Mouse (Mus musculus) forebrain, embryonic 11.5 days (tissue): ENCODE measurements at regions not wholly inside any gene's neighbourhood (a gene's known extent, or its start where the extent isn't known, plus 50 kb on each side); places are given as distances from the start of the nearest gene placed in this dataset.

Source experiments
- ATAC-seq: fragments of 200-750 bp; cut with Nextera tagmentation; replicated peaks from 2 replicates; pipeline ENCODE4 v1.8.0; 2017; ENCODE audit warnings: moderate TSS enrichment; ENCODE audit not compliant: low FRiP score
- DNase-seq: peaks from one replicate; pipeline ENCODE4 v3.0.0-alpha.2; 2017; ENCODE audit warnings: low spot score
- H3K27ac ChIP-seq: fragments of 300-500 bp; sonication (generic); 2 replicates; pipeline ENCODE4 v1.5.1; 2014; ENCODE audit warnings: low read depth, low read length
- H3K27me3 ChIP-seq: fragments of 300-500 bp; sonication (generic); 2 replicates; pipeline ENCODE4 v1.6.1; 2014; ENCODE audit warnings: mild to moderate bottlenecking, low read length, mixed read lengths; ENCODE audit not compliant: control insufficient read depth, insufficient read depth
- H3K36me3 ChIP-seq: fragments of 300-500 bp; sonication (generic); 2 replicates; pipeline ENCODE4 v1.6.1; 2014; ENCODE audit warnings: mild to moderate bottlenecking, low read length, moderate library complexity, mixed read lengths; ENCODE audit not compliant: control insufficient read depth, insufficient read depth
- H3K4me1 ChIP-seq: fragments of 300-500 bp; sonication (generic); replicated peaks from 2 replicates; pipeline ENCODE4 v1.6.1; 2014; ENCODE audit warnings: low read length, mixed read lengths; ENCODE audit not compliant: control insufficient read depth, insufficient read depth
- H3K4me2 ChIP-seq: fragments of 300-500 bp; sonication (generic); 2 replicates; pipeline ENCODE4 v1.6.1; 2014; ENCODE audit warnings: low read depth, mild to moderate bottlenecking, low read length, moderate library complexity, mixed read lengths; ENCODE audit not compliant: severe bottlenecking
- H3K4me3 ChIP-seq: fragments of 300-500 bp; sonication (generic); 2 replicates; pipeline ENCODE4 v1.5.1; 2014; ENCODE audit warnings: low read depth, low read length
- H3K9ac ChIP-seq: fragments of 300-500 bp; sonication (generic); 2 replicates; pipeline ENCODE4 v1.6.1; 2014; ENCODE audit warnings: low read length
- H3K9me3 ChIP-seq: fragments of 300-500 bp; sonication (generic); 2 replicates; pipeline ENCODE4 v1.6.1; 2016; ENCODE audit warnings: low read length, mixed read lengths; ENCODE audit not compliant: control insufficient read depth
- WGBS: fragments of 180-500 bp; shearing (Covaris S2); extraction: QIAGEN DNeasy Blood & Tissue Kit; methylation state at CpG from one replicate; pipeline ENCODE4 v1.1.7; 2014; 5-methylcytosine and 5-hydroxymethylcytosine counted together

DNA sequence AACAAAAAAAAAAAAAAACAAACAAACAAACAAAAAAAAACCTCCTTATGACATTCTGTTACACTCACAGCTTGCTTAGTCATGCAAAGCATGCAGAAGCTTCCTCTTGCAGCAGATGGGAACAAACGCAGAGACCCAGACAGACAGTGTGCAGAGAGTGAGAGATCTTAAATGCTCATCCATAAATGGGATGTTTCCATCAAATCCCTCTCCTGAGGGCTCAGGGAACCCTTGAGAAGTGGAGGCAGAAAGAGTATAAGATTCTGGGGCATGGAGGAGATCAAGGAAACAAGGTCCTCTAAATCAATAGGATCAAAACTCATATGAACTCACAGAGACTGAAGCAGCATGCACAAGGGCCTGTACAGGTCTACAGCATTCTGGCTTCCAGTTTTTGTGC, 52.5 kb downstream of the Adm start:
- DNase-seq: no peak
- Histone ChIP-seq H3K9ac (no peak overlapping the region), H3K27me3 (no peaks in the 10 kb centered on the region), H3K4me2 (no peak overlapping the region), H3K4me1 (no peaks in the 10 kb centered on the region), H3K27ac (no peak overlapping the region), H3K9me3 (no peaks in the 10 kb centered on the region), H3K4me3 (no peak overlapping the region), H3K36me3 (no peaks in the 10 kb centered on the region)
- no peak for ATAC-seq
- WGBS: 81% methylated on average over 1 of the region's 1 CpGs

DNA sequence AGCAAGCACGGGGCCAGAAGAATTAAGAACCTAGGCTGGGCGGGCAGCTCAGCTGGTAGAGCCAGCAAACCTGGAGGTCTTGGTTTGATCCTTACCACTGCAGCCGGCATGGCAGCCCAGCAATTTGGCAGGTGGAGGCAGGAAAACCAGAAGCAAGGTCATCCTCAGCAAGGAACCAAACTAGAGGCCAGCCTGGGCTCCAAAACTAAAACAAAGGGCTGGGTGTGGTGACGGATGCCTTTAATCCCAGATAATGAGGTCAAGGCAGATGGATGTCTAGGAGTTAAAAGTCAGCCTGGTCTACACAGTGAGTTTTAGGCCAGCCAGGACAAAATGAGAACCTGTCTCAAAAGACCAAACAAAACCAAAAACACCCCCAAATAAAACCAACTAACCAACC, 55.5 kb downstream of the Adm start:
- Histone ChIP-seq H3K9me3 (no peaks in the 10 kb centered on the region), H3K9ac (no peak overlapping the region), H3K4me3 (no peak overlapping the region), H3K36me3 (no peaks in the 10 kb centered on the region), H3K4me1 (no peaks in the 10 kb centered on the region), H3K4me2 (no peak overlapping the region), H3K27ac (no peak overlapping the region), H3K27me3 (no peaks in the 10 kb centered on the region)
- 82% methylated on average over 4 of the region's 4 CpGs for WGBS
- DNase-seq: no peak
- ATAC-seq: no peak

DNA sequence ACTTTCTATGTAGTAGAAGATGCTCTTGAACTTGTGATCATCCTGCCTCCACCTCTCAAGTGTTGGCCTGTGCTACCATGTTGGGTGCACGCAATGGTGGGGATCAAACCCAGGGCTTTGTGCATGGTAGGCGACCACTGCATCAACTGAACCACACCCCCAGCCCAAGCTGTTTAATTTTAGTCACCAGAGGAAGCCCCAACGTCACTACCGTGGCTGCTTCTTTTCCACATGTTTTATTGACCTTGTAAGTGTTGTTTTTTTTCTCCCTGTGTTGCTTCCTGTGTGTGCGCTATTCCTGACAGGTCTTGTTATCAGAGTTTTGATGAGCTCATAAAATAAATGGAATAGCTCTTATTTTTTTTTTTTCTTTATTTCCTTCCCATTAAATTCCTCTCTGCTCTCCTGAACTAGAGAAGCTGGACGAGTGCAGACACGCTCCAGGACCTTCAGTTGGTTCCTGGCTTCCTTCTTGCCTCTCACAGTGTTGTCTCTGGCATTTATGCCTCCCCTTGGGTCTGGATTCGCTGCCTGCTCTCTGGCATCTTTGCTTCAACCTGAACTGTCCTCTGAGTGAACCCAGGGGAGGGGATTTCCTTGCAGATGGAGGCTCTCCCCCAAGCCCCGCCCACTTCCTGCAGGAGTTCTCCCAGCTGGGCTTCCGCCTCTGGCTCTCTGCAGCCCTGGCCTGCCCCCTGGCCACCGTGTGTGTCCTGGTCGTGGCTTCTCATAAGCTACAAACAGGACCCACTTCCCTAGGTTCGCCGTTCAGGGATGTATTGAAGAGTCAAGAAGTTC, 61.6 kb downstream of the Adm start:
- Histone ChIP-seq H3K4me3 (no peak overlapping the region), H3K9me3 (no peaks in the 10 kb centered on the region), H3K27me3 (no peaks in the 10 kb centered on the region), H3K36me3 (no peaks in the 10 kb centered on the region), H3K4me1 (no peaks in the 10 kb centered on the region), H3K27ac (no peak overlapping the region), H3K9ac (no peak overlapping the region), H3K4me2 (no peak overlapping the region)
- DNase-seq (peak; percentile 70), ATAC-seq (no peak)
- 55% methylated on average over 14 of the region's 14 CpGs for WGBS

DNA sequence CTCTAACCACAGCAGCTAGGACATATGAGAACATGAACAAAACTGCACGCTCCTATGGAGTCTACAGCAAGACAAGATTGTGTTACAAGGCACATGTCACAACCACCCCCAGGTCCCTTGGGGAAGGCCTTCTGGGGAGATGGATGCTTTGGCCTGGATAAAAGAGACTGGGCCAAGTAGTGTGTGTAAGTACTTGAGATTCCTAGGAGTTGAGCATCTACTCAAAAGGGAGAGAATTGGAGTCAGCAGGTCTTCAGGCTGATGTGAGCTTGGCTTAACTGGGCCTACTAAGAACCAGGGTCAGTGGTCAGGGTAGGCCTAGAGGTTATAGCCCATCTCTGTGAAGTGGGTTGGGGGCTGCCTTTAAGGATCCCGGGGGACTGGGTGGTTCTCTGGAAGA, 62.8 kb downstream of the Adm start:
- no peak overlapping the region for H3K27ac ChIP-seq

DNA sequence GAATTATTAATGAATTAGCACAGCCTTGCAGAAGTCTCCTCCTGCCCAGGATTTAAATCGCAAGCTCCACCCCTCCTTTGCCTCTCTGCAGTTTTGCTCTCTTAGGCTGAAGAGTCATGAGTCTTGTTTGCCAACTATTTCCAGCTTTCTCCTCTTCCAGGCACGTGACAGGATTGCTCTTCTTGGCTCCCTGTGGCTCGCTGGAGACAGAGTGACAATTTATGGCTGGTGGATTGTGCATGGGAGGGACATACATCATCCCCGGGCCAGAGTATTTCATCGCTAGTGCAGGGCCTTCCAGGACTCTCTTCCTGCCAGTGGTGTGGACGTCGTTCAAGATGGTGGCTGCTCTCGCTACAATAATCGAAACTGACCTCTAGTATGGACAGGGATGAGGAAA, 63.4 kb downstream of the Adm start:
- no peak overlapping the region for H3K27ac ChIP-seq
- no peaks in the 10 kb centered on the region for H3K36me3 ChIP-seq
- no peaks in the 10 kb centered on the region for H3K9me3 ChIP-seq
- H3K4me3 ChIP-seq: no peak overlapping the region
- no peak overlapping the region for H3K4me2 ChIP-seq
- no peak for ATAC-seq
- no peak for DNase-seq
- no peak overlapping the region for H3K9ac ChIP-seq
- 92% methylated on average over 9 of the region's 9 CpGs for WGBS
- no peaks in the 10 kb centered on the region for H3K27me3 ChIP-seq
- H3K4me1 ChIP-seq: no peaks in the 10 kb centered on the region

More for the DNA sequence above, 62.8 kb downstream of the Adm start:
- Histone ChIP-seq H3K4me2 (no peak overlapping the region), H3K27me3 (no peaks in the 10 kb centered on the region), H3K4me3 (no peak overlapping the region), H3K9me3 (no peaks in the 10 kb centered on the region), H3K4me1 (no peaks in the 10 kb centered on the region), H3K9ac (no peak overlapping the region), H3K36me3 (no peaks in the 10 kb centered on the region)
- DNase-seq: no peak
- ATAC-seq: no peak
- 97% methylated on average over 2 of the region's 2 CpGs for WGBS

DNA sequence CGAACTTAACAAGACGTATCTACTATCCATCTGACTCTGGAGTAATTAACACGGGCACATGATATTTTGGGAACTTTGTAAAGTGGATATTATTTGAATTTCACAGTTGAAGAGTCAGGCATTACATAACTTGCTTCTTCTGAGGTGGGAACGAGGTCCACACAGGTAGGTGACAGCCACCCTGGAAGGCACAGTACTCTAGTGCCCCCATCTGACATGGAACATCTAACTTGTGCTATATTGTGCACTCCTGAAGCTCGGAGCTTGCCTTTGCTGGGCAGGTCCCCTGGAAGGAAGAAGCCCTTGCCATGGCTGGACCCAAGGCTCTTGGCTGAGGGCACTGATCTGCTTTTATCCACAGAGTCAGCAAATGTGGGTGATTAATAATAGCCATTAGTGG, 66.8 kb downstream of the Adm start:
- H3K9me3 ChIP-seq: no peaks in the 10 kb centered on the region
- no peak overlapping the region for H3K4me3 ChIP-seq
- DNase-seq (no peak), ATAC-seq (no peak)
- no peaks in the 10 kb centered on the region for H3K36me3 ChIP-seq
- no peak overlapping the region for H3K27ac ChIP-seq
- H3K27me3 ChIP-seq: no peaks in the 10 kb centered on the region
- H3K9ac ChIP-seq: no peak overlapping the region
- H3K4me2 ChIP-seq: no peak overlapping the region
- 84% methylated on average over 5 of the region's 5 CpGs for WGBS
- H3K4me1 ChIP-seq: no peaks in the 10 kb centered on the region

DNA sequence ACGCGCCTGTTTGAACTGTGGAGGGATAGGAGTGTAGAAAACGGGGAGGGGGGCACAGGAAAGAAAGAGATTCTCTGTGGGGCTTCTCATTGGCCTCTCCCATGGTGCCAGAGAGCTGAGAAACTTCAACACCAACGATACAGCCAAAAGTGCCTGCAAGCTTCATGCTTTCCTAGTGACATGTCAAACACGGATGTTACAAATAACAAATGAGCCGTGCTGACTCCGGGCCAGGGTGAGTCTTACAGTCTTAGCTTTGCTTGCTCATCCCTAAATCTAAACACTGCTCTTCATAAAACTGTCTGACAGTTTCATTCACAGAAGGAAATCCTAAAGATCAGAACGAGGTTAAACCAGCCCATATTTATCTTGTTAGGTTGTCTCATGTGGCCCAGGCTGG, 68.3 kb downstream of the Adm start:
- no peaks in the 10 kb centered on the region for H3K36me3 ChIP-seq
- no peak overlapping the region for H3K4me3 ChIP-seq
- no peaks in the 10 kb centered on the region for H3K4me1 ChIP-seq
- no peaks in the 10 kb centered on the region for H3K27me3 ChIP-seq
- no peak overlapping the region for H3K4me2 ChIP-seq
- H3K27ac ChIP-seq: no peak overlapping the region
- H3K9ac ChIP-seq: no peak overlapping the region
- H3K9me3 ChIP-seq: no peaks in the 10 kb centered on the region
- DNase-seq (no peak), ATAC-seq (no peak)
- 90% methylated on average over 8 of the region's 8 CpGs for WGBS

DNA sequence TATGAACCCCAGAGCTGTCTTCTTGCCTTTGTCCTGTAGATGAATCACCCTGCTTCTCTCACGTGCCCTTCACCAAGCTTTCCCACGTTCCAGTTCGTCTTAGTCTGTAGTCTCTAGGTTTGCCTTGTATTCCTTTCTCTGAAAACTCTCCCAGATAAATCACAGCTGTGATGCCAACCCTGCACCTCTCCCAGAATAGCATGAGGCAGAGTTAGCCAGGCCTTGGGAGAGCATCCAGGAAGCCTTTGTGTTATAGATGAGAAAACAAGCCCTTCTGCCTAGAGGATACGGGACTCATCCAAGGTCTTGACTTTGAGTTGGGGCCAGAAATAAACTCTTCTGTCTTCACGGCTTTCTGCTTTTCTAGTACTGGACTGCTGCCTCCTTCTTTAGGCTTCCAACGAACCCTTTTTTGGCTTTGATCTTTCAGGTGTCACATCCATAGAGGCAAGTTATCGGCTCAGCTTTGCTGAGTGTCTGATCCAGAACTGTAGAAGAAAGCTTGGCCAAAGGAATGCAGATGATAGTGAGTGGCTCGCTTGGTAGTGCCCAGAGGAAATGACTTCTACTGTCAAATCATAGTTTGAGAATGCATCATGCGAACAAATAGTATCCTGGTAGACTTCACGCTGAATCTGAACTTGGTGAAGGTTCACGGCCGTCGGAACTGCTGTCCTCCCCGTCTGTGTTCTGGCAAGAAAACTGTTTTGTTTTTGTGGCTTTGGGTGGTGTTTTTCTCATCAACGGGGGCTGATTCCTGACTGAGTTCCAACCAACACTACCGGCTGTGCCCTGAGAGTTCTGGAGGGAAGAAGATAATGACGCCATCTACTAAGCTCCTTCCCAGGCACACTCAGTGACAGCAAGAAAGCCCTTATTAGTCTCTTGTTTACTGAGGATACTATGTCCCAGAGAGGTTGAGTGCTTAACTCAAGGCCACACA, 69.5 kb upstream of the Ampd3 start:
- Histone ChIP-seq H3K27ac (no peak overlapping the region), H3K4me2 (no peak overlapping the region), H3K9me3 (no peaks in the 10 kb centered on the region), H3K4me1 (no peaks in the 10 kb centered on the region), H3K9ac (no peak overlapping the region), H3K4me3 (no peak overlapping the region), H3K27me3 (no peaks in the 10 kb centered on the region), H3K36me3 (no peaks in the 10 kb centered on the region)
- no peak for DNase-seq
- ATAC-seq: no peak
- 87% methylated on average over 17 of the region's 17 CpGs for WGBS
